Mouse (Mus musculus): ENCODE measurements around the gene Map9. TPM values are rescaled to one million over a fixed set of nuclear protein-coding genes. Genes with fewer than 3 reads are reported as not detected.
"Not testable (repeated sequence)": the region's sequence is repeated elsewhere in the genome, so short reads cannot be mapped to it uniquely, and the experiment has no call there.

The Map9 gene
- 1 to 10 TPM; 4.5 to 6.7 TPM for total RNA-seq (2021)
- polyA plus RNA-seq (2012; rRNA removed) = 0.42 and 0.47 TPM in 2 replicates
- long read RNA-seq, full-length matches to known transcripts = 1 of 2 reads
- long read RNA-seq, partial matches to known transcripts = 0 of 2 reads
- long read RNA-seq, other reads (novel, unspliced or antisense) = 1 of 2 reads

- peak; percentile 97 for DNase-seq
Observed at GRCm38 (mm10) chr3:82357797-82358524, at the start of gene Map9. Gene Map9, plus strand, starts transcription at chr3:82358044.

- no peak for DNase-seq
Observed at GRCm38 (mm10) chr3:82315728-82316127, 42.1 kb upstream of the Map9 start.

DNA sequence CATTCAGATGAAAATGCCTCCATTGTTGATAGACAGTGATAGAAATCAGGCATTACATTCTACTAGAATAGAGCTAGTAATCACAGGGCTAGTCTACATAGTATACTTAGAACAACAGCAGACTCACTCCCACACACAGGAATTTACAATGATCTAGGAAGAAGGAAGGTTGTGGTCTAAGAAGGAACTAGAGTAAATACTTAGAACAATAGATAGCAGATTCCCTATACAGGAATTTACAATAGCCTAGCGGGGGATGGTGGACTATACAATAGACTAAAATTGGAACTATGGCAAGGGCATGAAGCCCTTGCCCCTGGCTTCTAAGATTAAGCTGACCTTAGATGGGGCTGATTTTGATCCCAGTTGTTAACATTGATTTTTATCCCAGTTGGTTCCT is 31.1 kb upstream of the Map9 start:
- DNase-seq = not testable (repeated sequence)

GRCm38 (mm10) chr3:82332067-82332466 is 25.8 kb upstream of the Map9 start:
- no peak for DNase-seq

GRCm38 (mm10) chr3:82332536-82332935 is 25.3 kb upstream of the Map9 start:
- DNase-seq = no peak

DNA sequence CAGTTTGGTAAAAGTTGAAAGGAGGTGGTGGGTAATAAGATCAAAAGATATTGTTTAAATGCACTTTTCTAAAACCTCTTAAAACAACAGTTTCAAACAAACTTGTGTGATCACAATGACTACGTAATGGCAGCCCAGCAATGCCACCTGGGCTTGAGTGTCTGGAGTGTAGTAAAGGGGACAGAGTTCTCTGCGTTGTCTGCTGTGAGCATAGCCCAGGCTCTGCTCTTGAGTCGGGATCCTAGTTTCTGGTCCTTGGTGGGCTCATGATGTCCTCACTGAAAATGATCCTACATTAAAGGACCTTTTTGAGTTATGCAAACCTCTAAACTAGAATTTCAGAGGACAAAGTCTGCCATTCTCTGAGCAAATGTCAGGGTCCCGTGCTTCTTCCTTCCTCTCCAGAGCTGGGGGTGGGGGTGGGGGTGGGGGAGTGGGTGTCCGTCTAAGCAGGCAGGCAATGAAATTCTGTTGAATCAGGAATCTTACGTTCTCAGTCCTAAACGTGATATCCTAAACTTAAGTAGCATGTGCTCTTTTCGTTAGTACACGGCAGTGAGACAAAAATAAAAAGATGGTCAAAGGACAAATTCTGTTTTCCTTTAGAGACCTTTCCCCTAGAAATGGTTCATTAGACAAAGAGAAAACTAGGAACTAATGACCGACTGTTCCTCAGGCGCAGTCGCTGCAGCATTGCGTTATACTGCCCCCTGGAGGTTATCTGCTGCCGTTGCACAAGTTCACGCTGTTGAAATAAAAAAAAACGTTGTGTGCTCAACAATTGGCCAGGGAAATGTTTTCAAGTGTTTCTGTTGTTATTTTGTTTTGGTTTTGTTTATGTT is 24.5 kb upstream of the Map9 start:
- DNase-seq = peak; percentile 61

DNA sequence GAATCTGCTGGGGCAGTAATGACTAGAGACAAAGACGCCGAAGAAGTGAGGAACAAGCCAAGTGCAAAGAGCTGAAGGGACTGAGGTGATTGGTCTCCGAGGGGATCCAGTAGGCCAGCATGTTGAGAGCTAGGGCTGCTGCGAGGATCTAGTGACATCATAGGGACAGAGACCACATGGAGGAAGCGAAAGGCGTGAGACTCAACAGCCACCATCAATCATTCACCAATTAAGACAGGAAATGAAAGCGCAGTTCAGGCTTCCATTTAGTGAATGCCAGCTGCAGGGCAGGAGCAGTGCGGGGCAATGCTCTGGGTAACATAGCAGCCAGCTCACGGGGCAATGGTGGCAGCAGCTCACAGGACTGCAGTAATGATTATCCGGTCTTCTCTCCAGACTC is 17.7 kb upstream of the Map9 start:
- DNase-seq = no peak

DNA sequence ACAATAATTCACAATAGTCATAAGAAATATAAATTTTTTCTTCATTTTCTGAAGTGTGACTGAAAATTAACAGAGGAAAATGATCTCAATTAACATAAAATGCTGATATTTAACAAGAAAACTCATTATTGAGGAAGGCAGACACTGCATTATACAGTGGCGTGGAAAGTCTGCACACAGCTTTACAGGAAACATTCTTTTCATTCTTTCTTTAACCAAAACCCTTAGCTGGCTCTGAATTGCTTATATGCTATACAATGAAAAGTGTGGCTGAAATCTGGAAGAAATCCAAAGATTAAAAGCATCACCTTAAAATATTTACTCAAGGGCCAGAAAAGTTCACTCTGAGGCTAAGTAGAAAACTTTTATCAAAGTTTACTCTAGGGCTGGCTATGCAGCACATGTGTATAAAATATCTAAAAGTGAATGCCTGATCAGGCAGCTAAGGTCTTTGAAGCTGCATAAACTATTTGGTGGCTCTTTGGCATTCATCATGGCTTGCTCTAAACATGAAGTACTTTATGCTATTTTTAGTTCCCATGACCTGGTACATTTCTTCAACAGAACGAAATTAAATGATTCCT is 9.5 kb upstream of the Map9 start:
- DNase-seq = no peak

- no peak for DNase-seq
Observed at GRCm38 (mm10) chr3:82350321-82350720, 7.5 kb upstream of the Map9 start.

DNA sequence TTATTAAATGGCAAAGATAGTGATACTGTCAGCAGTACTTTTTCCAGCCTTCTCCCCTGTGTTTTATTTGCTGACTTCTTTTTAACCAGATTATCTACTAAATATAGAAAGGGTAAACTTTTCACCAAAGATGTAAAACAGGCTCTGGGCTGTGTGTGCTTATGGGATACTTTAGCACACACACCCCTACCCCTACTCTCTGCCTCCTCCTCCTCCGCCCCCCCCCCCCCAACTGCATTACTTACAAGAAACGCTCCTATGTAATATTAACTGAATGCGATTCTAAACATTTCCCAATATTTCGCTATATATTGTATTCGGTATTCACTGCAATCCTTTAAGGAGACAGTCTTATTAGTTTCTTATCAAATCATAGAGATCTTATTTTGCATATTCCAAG is 504 bp upstream of the Map9 start:
- no peak for DNase-seq

GRCm38 (mm10) chr3:82359036-82359435 is 1.2 kb downstream of the Map9 start:
- DNase-seq = no peak

DNA sequence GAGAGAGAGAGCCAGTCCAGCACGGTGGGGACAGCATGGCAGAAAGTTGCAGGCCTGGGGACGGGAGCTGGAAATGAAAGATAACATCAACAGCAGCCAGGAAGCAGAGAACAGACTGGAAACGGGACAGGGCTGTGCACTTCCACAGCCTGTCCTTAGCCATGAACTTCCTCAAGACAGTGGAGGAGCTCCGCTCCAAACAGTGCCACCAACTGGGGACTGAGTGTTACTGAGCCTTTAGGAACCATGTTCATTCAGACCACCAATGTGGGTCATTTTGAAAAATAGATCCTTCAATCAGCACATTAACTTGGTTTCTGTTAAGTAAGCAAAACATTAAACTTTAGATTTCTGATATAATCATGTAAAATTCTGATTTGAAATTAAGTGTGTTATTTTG is 4.6 kb downstream of the Map9 start:
- DNase-seq = no peak

DNA sequence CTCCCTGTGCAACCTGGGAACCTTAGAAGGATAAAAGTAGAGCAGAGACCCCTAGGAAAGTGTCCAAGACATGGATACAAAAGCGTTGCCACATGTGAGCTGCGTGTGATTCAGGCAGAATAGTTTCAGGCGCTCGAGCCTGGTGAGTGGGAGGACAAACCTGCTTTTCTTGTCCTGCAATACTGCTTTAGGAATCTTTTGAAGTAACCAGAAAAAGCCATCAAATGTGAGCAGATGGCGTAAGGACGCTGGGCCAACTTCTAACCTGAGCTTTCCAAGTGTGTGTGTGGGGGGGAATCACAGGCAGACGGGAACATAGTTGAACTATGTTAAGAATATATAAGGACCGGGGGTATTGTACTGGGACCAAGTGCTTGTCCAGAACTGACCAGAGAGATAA is 6.7 kb downstream of the Map9 start:
- DNase-seq = no peak

DNA sequence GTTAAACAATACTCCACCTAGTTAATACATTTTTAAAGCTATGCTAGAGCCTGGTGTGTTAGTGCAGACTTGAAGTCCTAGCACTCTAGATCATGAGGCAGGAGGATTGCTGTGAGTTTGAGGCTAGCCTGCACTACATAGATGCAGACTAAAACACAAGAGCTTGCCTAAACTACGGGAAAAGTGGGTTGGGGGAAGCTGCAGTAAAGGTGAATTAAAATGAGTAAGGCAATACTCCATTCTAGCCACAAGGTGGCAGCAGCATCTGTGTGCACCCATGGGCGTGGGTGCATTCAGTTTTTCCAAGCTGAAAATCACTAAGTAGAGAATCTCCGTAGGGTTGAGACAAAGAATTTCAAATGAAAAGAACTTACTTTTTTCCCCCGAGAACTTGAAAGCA is 7.1 kb downstream of the Map9 start:
- DNase-seq = no peak

- DNase-seq = no peak
Observed at GRCm38 (mm10) chr3:82369063-82369860, 11.4 kb downstream of the Map9 start.

DNA sequence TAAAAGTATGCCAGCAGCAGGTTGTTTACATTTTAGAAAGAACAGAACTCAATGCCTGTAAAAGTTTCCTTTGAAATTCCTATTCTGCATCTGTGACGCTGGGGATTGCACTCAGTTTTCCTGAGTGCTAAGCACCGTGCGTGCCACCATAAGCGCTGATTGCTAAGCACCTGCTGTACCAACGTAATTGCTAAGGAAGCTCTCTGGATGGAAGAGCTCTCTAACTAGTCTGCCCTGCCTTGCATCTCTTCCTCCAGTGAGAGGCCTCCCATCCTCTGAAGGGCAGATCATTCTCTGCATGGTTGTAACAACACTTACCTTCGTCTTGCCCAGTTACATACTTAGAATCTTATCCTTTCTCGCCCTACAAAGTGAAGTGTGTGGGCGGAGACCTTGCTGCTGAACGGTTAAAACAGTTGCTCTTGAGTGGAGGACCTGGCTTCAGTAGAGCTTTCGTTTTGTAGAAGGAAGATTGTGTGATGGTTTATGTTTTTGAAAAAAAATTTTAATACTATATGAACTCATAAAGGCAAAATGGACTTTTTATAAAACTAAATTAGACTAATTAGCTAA is 12.7 kb downstream of the Map9 start:
- DNase-seq = no peak

- no peak for DNase-seq
Observed at GRCm38 (mm10) chr3:82376965-82377364, 19.1 kb downstream of the Map9 start.

DNA sequence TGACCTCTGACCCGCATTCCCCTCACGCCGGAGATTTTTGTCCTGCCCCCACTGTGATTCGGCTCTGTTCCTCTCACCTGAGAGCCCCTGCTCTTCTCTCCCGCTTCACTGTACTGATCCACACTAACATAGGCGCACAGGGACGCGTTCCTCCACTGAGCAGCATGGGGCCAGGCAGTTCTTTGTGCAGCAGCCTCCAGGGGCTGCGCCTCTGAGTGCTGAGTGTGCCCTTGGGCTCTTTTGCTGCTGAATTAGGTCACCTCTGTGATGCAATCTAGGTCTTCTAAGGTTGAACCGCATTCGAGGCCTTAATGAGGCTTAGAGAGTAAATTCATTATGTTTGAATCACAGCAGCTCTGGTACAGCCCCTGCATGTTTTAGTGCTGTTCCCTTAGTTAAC is 24.5 kb downstream of the Map9 start:
- peak; percentile 71 for DNase-seq

GRCm38 (mm10) chr3:82385091-82385490 is 27.2 kb downstream of the Map9 start:
- DNase-seq = no peak

- no peak for DNase-seq
Observed at GRCm38 (mm10) chr3:82405830-82406229, 48.0 kb downstream of the Map9 start.

- no peak for DNase-seq
Observed at GRCm38 (mm10) chr3:82406336-82406735, 48.5 kb downstream of the Map9 start.

DNA sequence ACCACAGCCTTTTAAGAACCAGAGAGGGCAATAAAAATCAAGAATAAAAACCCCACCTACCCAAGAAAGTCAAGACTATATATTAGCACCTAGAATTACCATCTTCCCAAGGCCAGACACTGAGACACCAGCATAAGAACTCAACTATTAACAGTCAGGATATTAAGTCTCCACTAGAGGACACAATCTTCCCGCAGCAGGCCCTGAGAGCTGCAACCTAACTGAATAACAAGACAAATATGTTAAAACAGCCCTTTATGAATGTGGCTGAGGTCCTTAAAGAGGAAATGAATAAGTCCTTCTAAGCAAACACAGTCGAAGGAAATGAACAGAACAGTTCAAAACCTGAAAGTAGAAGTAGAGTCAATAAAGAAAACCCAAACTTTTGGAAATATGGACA is 49.6 kb downstream of the Map9 start:
- no peak for DNase-seq

All from adrenal gland, adult 2 months (tissue).